Mouse (Mus musculus): Measurements from ENCODE around the gene Cd48. TPM values are rescaled to one million over a fixed set of nuclear protein-coding genes. Genes with fewer than 3 reads are reported as not detected.

Gene Cd48
- 3.7 TPM for polyA plus RNA-seq (2014; fragmentation: Illumina TruSeq; extraction: RNeasy Lipid Tissue Mini Kit (QIAGEN cat#74804); ENCODE audit: low read depth, low replicate concordance)

GRCm38 (mm10) chr1:171681531-171682299 lies at the start of gene Cd48:
TSS of gene Cd48 (plus strand) at chr1:171682009.

GRCm38 (mm10) chr1:171652734-171653133 lies 29.1 kb upstream of the Cd48 start, which contains the start of gene Slamf7:
TSS of gene Slamf7 (minus strand) at chr1:171653035.

Other genes starting within 250 kb of the Cd48 start
- 51.7 TPM for gene F11r, start 244.5 kb upstream of the Cd48 start, polyA plus RNA-seq (2014; fragmentation: Illumina TruSeq; extraction: RNeasy Lipid Tissue Mini Kit (QIAGEN cat#74804); ENCODE audit: low read depth, low replicate concordance)
- 1.2 TPM for gene Alyref2, start 178.5 kb upstream of the Cd48 start, polyA plus RNA-seq (2014; fragmentation: Illumina TruSeq; extraction: RNeasy Lipid Tissue Mini Kit (QIAGEN cat#74804); ENCODE audit: low read depth, low replicate concordance)
- not detected for gene Itln1, start 146.7 kb upstream of the Cd48 start, polyA plus RNA-seq (2014; fragmentation: Illumina TruSeq; extraction: RNeasy Lipid Tissue Mini Kit (QIAGEN cat#74804); ENCODE audit: low read depth, low replicate concordance)
- 0.61 TPM for gene Cd244a, start 122.8 kb upstream of the Cd48 start, polyA plus RNA-seq (2014; fragmentation: Illumina TruSeq; extraction: RNeasy Lipid Tissue Mini Kit (QIAGEN cat#74804); ENCODE audit: low read depth, low replicate concordance)
- 0.57 TPM for gene Ly9, start 74.6 kb upstream of the Cd48 start, polyA plus RNA-seq (2014; fragmentation: Illumina TruSeq; extraction: RNeasy Lipid Tissue Mini Kit (QIAGEN cat#74804); ENCODE audit: low read depth, low replicate concordance)
- gene Slamf7, start 29.0 kb upstream of the Cd48 start, polyA plus RNA-seq (2014; fragmentation: Illumina TruSeq; extraction: RNeasy Lipid Tissue Mini Kit (QIAGEN cat#74804); ENCODE audit: low read depth, low replicate concordance): 1.9 TPM
- not detected for gene Slamf1, start 85.1 kb downstream of the Cd48 start, polyA plus RNA-seq (2014; fragmentation: Illumina TruSeq; extraction: RNeasy Lipid Tissue Mini Kit (QIAGEN cat#74804); ENCODE audit: low read depth, low replicate concordance)
- 1.7 TPM for gene Cd84, start 157.7 kb downstream of the Cd48 start, polyA plus RNA-seq (2014; fragmentation: Illumina TruSeq; extraction: RNeasy Lipid Tissue Mini Kit (QIAGEN cat#74804); ENCODE audit: low read depth, low replicate concordance)
- gene Gm10521, start 213.7 kb downstream of the Cd48 start, polyA plus RNA-seq (2014; fragmentation: Illumina TruSeq; extraction: RNeasy Lipid Tissue Mini Kit (QIAGEN cat#74804); ENCODE audit: low read depth, low replicate concordance): not detected
- gene Slamf6, start 235.5 kb downstream of the Cd48 start, polyA plus RNA-seq (2014; fragmentation: Illumina TruSeq; extraction: RNeasy Lipid Tissue Mini Kit (QIAGEN cat#74804); ENCODE audit: low read depth, low replicate concordance): not detected